Mouse (Mus musculus) CH12F3 (cell line): ENCODE measurements at regions not wholly inside any gene's neighbourhood (a gene's known extent, or its start where the extent isn't known, plus 50 kb on each side); places are given as distances from the start of the nearest gene placed in this dataset.

Source experiments
- in situ Hi-C: fragments of 300-500 bp; cut with MboI; formaldehyde crosslinking; loops from 2 replicates; pipeline ENCODE4 v1.14.3; 2020; ENCODE audit warnings: low sequenced_read_pairs

DNA sequence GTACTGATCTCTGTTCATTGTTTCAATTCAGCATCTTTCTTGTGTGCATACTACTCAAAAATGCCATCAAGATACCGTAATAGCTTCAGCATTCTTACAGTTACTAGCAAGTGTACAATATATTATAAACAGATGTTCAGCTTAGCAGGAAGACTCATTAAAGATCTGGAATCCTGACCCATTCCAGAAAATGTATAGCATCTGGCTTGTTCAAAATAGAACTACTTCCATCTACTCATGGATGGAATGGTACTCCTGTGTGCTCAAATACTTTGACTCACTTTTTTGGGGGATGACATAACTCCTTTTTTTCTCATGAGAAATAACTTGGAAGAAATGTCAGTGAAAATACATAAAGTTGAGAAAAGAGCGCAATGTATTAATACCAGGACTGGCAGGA lies 291.2 kb upstream of the Manea start:
- in situ Hi-C loops = no loop called here

- in situ Hi-C loops = no loop called here
Measured at GRCm38 (mm10) chr4:26630553-26631206, 284.0 kb upstream of the Manea start.

DNA sequence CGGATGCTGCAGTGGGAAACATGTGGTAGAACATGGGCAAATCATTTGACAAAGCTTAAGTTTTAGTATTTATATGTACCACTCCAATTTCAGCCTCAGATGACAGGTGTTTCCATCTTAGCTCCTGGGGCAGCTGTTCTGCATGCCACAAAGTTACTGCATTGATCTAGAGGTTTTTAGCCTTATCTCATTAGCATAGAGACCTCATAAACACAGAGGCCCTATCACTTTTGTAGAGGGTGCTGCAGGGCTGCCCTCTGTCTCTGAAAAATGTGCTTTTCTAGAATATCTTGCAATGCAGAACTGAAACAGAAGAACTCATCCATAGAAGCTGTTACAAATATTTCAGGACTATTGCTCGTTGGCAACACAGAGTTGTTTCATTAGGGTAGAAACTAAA lies 283.0 kb upstream of the Manea start:
- in situ Hi-C loops = no loop called here

GRCm38 (mm10) chr4:26627744-26628143 lies 281.1 kb upstream of the Manea start:
- in situ Hi-C loops = no loop called here

GRCm38 (mm10) chr4:26589081-26589869 lies 242.6 kb upstream of the Manea start:
- in situ Hi-C loops = no loop called here

DNA sequence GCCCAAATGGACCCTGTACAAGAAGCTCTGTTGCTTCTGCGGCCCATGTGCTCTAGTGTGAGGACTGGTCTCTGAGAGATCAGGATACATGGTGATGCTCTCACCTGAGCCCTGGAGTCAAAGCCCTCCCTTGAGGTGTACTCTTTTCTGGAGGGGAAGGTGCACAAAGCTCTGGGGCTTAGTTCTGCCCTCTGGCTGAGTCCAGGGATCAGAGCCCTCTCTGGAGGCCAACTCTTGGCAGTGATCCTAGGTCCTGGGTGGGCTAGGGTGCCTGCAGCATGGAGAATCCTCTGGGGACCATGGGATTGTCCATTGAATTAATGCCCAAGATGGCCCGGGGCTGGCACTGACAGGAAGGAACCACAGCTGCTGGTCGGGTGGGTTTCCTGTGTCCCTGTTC lies 209.0 kb upstream of the Manea start:
- in situ Hi-C loops = no loop called here

DNA sequence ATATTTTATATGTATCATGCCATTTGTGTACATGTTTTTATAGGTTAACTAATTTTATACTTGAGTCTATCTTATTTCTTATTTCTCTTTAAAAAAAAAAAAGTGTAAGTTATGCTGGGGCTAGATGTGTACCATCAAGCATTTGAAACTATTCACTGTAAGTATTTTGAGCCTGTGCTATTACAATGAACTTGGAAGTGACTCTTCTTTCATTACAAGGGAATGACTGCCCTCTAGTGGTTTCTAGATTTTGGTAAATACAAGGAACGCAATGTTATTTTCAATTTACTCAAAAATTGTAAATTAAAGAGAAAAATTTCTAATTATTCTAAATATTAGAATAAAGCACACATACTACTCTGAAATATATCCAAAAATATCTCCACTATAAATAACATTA lies 197.1 kb upstream of the Manea start:
- in situ Hi-C loops = no loop called here

DNA sequence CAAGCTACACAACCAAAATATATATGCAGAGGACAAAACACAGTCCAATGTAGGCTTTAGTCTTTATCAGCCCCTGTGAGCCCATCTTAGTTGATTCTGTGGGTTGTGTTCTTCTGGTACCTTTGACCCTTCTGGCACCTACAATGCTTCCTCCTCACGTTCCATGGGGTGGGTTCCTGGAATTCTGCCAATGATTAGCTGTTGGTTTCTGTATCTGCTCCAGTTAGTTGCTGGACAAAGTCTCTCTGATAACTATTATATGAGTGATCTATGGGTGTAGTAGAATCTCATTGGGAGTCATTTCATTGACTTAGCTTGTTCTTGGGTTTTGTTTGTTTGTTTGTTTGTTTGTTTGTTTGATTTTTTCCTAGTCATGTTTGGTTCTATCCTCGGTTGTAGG lies 195.8 kb upstream of the Manea start:
- in situ Hi-C loops = no loop called here

DNA sequence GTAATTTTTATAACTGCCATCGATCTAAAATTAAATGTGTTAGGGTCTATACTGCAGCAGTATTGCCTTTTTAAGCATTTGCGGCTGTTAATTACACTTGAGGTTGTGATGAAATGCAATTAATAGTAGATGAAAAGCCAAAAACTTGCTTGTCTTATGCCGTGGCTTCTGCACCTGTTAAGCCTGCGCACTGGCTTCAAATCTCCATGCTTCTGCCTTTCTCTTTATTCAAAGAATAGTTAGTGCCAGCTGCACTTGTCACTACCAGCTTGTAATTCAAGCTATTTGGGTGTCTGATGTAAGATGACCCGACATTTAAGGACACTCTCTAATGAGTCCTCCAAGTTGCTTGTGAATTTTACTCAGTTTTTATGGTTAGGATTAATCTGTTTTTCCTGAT lies 161.3 kb upstream of the Manea start:
- in situ Hi-C loops = no loop called here

DNA sequence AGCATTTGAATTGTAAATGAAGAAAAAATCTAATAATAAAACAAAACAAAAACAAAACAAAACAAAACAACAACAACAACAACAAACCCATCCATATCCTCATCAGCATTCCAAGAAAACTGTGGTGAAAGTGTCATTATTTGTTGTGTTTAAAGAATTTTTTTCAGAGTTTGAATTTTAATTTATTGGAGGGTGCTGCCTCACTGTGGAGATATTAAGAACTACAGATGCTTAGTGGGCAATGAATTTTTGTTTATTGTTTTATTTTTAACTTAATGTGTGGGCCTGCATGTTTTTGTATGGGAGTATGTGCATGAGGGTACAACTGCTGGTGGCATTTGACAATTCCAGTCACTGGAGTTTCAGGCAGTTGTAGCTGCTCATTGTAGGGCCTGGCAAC lies 147.6 kb upstream of the Manea start:
- in situ Hi-C loops = loop anchor here (25.0 kb wide), 1 partner anchor 232 kb away; no protein-coding TSS in a partner anchor

DNA sequence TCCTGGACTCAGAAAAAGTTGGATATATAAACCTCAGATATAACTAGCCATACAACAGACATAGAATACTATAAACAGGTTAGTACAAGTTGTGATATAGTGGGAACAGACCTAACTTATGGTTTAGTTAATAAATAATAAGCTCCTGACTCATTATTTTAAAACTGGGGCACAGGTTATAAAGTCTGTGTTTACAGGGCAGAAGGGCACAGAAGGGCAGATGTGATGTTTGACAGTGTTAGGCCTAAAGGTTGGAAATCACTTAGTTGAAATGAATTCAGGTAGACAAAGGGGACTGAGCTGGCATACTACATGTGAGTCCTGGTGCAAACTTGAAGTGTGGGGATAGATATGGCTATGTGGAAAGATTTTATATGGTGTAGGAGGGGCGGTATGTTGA lies 128.2 kb upstream of the Manea start:
- in situ Hi-C loops = loop anchor here (25.0 kb wide), 1 partner anchor 213 kb away; no protein-coding TSS in a partner anchor

DNA sequence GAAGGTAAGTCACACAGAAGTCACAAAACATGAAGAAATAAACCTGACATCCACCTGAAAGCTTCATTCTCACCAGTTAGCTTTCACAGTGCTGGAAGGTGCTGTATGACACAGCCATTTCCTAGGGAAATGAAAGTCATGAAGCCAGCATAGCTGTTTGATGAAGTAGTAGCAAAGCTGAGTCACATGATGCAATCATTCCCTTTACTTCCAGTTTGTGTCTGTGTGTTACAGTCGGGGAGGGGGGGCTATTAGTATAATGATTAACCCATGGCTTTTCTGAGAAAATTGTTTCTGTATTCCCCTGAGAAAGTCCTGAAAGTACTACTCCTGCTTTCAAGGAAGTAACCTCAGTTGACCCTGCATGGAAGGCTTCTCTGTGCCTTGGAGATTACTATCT lies 94.8 kb upstream of the Manea start:
- in situ Hi-C loops = no loop called here

GRCm38 (mm10) chr4:26422084-26422483 lies 75.4 kb upstream of the Manea start:
- in situ Hi-C loops = no loop called here

DNA sequence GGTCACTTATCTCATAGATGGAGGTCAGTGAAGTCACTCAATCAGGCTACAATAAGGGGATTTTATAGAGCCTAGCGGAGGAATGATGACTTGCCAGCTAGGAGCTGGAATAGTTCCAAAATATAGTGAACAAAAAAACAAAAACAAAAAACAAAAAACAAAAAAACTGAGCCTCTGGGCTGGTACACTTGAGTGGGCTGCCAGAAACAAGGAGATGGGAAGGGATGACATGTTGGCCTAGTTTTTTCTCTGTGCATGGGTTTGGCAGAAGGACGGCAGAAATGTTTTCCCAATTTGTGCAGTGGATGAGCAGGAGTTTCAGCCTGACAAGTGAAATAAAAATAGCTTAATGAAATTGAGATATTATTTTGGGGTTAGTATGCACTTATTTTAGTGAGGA lies 57.6 kb upstream of the Manea start:
- in situ Hi-C loops = no loop called here

DNA sequence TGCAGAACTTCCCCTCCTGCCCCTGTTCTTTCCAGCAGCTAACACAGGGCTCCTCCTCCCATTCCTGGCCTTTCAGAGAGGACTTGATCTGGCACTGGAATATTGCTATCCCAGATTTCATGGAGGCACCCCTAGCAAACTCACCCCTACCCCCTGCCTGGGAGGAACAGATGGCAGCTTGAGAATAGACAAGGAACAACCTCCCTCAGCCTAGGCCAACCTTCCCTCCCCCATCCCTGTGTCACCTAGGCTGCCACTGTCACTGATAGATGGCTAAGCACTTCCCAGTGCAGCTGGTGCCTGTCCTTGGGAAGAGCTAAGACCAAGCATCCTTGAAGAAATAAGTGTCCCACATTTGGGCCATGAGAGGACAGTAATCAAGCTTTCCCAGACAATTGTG lies 55.5 kb upstream of the Manea start:
- in situ Hi-C loops = no loop called here
